Mouse (Mus musculus): ENCODE results near the gene Xylb. TPM values are rescaled to one million over a fixed set of nuclear protein-coding genes. Genes with fewer than 3 reads are reported as not detected.

Xylb gene
- total and polyA plus RNA-seq, 2 experiments, result 154 to 204 TPM

DNA sequence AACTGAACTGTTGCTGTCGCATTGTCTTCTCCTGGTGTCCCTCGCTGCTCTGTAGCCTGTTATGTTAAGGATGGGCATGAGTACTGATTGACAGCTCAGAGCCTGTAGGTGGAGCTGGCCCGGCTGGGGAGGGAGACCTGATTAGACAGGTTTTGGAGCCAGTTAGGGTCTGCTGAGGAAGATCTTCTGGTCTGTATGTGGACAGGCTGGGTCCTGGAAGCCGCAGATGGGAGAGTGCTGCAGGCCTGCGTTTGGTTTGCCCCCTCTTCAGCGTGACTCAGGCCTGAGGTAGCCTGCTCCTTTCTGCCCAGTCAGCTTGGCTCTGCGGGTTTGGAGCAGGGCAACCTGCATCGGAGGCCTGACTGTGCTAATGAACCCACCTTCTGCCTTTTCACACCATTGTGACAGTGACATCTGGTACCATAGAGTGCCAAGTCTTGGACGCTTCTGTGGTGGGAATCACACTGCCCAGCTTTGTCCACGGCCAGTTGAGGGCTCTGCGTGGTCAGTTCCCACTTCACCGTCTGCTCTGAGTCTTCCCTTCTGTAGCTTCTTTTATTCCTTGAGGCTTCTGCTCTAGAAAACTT, 62.8 kb downstream of the Xylb start:
- H3K4me1 ChIP-seq (ENCODE audit: control insufficient read depth, insufficient read depth, low read length), result no peaks in the 10 kb centered on the region
- no peaks in the 10 kb centered on the region for H3K36me3 ChIP-seq (ENCODE audit: control insufficient read depth, insufficient read depth, low read length)
- no peak for DNase-seq (ENCODE audit: extremely low read depth, low read depth, low spot score)
- H3K79me2 ChIP-seq (ENCODE audit: control insufficient read depth, insufficient read depth, low read length), result peaks cover 25% of the 10 kb centered on the region; the same call in 1 of the 2 replicates
- TF ChIP-seq POLR2A (IDR thresholded peaks at IDR 0.05; ENCODE audit: extremely low read depth, insufficient read depth, low read length), result no peak
- TF ChIP-seq CTCF (IDR thresholded peaks at IDR 0.05; ENCODE audit: low read depth, low read length), result no peak
- H3K9ac ChIP-seq (ENCODE audit: low read depth, low read length), result no peak overlapping the region
- 96% methylated on average over 12 of the region's 12 CpGs for WGBS
- no peaks in the 10 kb centered on the region for H3K27me3 ChIP-seq (ENCODE audit: control insufficient read depth, insufficient read depth, low read length)
- H3K27ac ChIP-seq (replicated peaks; ENCODE audit: insufficient read depth, low read depth, low read length), result no peak overlapping the region
- no peak overlapping the region for H3K4me3 ChIP-seq (ENCODE audit: insufficient read depth, low read depth, low read length)

DNA sequence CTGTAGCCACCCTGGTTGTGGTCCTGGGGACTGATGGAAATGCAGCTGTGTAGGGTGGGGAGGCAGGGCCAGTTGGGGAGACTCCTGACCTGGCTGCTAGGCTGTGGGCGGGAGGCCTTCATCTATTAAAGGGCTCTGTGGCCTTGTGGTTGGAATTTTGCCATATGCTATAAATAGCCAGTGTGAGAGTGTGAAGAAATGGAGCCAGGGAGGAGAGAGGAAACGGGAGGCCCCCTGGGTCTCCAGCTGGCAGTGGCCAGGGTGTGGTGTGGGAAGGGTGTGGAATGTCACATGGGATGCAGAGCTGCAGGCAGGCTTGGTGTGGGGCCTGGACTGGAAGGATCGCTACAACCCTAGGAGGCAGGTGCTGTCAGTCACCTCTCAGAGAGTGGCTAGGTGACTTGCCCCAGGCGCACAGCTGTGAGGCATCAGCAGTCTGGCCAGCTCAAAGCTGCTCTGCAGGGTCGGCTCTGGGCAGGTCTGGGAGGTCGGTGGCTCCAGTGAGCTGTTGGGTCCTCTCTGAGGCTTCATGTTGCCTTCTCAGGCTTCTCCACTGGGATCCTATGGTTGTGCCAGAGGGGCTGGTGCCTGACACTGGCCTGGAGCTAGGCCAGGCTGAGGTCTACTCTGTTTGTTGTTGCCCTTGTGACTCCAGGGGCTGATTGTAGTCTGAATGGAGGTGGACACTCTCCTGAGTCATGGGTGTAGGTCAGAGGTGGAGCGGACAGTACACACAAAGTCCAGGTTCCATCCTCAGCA, 68.2 kb downstream of the Xylb start:
- DNase-seq (ENCODE audit: extremely low read depth, low read depth, low spot score), result no peak
- Histone ChIP-seq H3K36me3 (ENCODE audit: control insufficient read depth, insufficient read depth, low read length) (no peaks in the 10 kb centered on the region), H3K4me1 (ENCODE audit: control insufficient read depth, insufficient read depth, low read length) (no peaks in the 10 kb centered on the region), H3K27ac (replicated peaks; ENCODE audit: insufficient read depth, low read depth, low read length) (no peak overlapping the region), H3K9ac (ENCODE audit: low read depth, low read length) (no peak overlapping the region), H3K4me3 (ENCODE audit: insufficient read depth, low read depth, low read length) (no peak overlapping the region), H3K79me2 (ENCODE audit: control insufficient read depth, insufficient read depth, low read length) (peaks cover 5% of the 10 kb centered on the region; the same call in 1 of the 2 replicates), H3K27me3 (ENCODE audit: control insufficient read depth, insufficient read depth, low read length) (no peaks in the 10 kb centered on the region)
- TF ChIP-seq CTCF (IDR thresholded peaks at IDR 0.05; ENCODE audit: low read depth, low read length), result no peak
- no peak for TF ChIP-seq POLR2A (IDR thresholded peaks at IDR 0.05; ENCODE audit: extremely low read depth, insufficient read depth, low read length)
- 54% methylated on average over 7 of the region's 7 CpGs for WGBS

DNA sequence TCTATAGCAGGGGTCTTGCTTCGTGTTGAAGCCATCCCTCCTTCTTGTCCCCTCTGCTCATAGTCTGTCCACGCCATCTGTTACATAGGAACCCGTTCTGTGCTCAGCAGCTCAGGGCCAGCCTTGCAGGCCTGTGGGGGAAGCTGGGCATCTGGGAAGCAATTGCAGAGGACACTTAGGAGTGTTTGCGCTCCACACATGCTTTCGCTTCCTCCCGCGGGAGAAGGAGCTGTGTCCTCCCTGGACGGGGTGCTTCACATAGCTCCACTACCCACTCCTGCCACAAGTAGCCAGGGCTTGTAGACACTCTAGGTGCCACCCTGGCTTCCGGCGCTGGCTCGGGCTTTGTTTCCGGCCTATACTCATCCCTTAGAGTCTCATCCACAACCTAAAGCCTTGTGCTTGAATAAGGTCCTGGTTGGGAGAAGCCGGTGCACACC, 68.8 kb downstream of the Xylb start:
- TF ChIP-seq POLR2A (IDR thresholded peaks at IDR 0.05; ENCODE audit: extremely low read depth, insufficient read depth, low read length), result no peak
- no peak for TF ChIP-seq CTCF (IDR thresholded peaks at IDR 0.05; ENCODE audit: low read depth, low read length)
- no peak overlapping the region for H3K9ac ChIP-seq (ENCODE audit: low read depth, low read length)
- WGBS, result 88% methylated on average over 13 of the region's 13 CpGs
- no peaks in the 10 kb centered on the region for H3K79me2 ChIP-seq (ENCODE audit: control insufficient read depth, insufficient read depth, low read length)
- no peak overlapping the region for H3K4me3 ChIP-seq (ENCODE audit: insufficient read depth, low read depth, low read length)
- DNase-seq (ENCODE audit: extremely low read depth, low read depth, low spot score), result no peak
- no peaks in the 10 kb centered on the region for H3K27me3 ChIP-seq (ENCODE audit: control insufficient read depth, insufficient read depth, low read length)
- H3K4me1 ChIP-seq (ENCODE audit: control insufficient read depth, insufficient read depth, low read length), result no peaks in the 10 kb centered on the region
- H3K27ac ChIP-seq (replicated peaks; ENCODE audit: insufficient read depth, low read depth, low read length), result no peak overlapping the region
- no peaks in the 10 kb centered on the region for H3K36me3 ChIP-seq (ENCODE audit: control insufficient read depth, insufficient read depth, low read length)

DNA sequence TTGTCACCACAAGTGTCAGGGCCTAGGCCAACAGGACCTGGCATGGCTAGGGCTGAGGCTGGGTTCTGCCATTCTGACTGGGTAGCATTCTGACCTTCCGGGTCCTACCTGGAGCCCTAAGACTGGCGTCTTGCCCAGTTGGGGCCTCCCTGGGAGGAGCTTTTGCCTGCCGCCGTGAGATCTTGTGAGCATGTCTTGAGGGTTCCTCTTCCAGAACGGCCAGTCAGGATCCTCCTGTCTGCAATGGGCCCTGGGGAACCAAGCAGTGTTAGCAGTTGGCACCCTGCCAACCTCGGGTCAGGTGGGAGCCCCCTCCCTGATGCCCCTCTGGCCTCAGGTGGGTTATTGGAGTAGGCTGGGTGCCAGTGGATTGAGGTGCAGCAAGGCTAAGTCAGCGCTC, 69.3 kb downstream of the Xylb start:
- DNase-seq (ENCODE audit: extremely low read depth, low read depth, low spot score), result no peak
- Histone ChIP-seq H3K27me3 (ENCODE audit: control insufficient read depth, insufficient read depth, low read length) (no peaks in the 10 kb centered on the region), H3K36me3 (ENCODE audit: control insufficient read depth, insufficient read depth, low read length) (no peaks in the 10 kb centered on the region), H3K9ac (ENCODE audit: low read depth, low read length) (no peak overlapping the region), H3K79me2 (ENCODE audit: control insufficient read depth, insufficient read depth, low read length) (no peaks in the 10 kb centered on the region), H3K4me3 (ENCODE audit: insufficient read depth, low read depth, low read length) (no peak overlapping the region), H3K27ac (replicated peaks; ENCODE audit: insufficient read depth, low read depth, low read length) (no peak overlapping the region), H3K4me1 (ENCODE audit: control insufficient read depth, insufficient read depth, low read length) (no peaks in the 10 kb centered on the region)
- TF ChIP-seq CTCF (IDR thresholded peaks at IDR 0.05; ENCODE audit: low read depth, low read length), result no peak
- no peak for TF ChIP-seq POLR2A (IDR thresholded peaks at IDR 0.05; ENCODE audit: extremely low read depth, insufficient read depth, low read length)
- 71% methylated on average over 7 of the region's 7 CpGs for WGBS

DNA sequence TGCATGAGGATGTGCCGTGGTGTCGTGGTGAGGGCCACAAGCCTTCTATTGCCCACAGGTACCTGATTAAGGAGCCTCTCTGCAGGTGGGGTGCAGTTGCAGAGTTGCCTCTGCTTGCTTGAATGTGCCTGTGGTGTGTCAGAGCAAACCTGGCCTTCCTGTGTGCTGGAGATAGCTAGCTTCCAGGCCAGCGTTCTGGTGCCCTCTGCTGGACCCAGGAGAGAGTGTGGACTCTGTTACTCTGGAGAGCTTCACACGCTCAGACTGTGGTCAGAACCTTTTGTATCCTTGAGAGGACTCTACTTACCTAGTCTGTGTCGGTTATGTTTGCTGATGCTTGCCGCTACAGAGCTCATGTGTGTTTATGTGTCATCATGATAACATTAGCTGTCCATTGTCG, 73.1 kb downstream of the Xylb start:
- no peaks in the 10 kb centered on the region for H3K4me1 ChIP-seq (ENCODE audit: control insufficient read depth, insufficient read depth, low read length)
- H3K27ac ChIP-seq (replicated peaks; ENCODE audit: insufficient read depth, low read depth, low read length), result no peak overlapping the region
- WGBS, result 31% methylated on average over 7 of the region's 7 CpGs
- 0 out of 2 replicates have a peak, but pooled peaks cover 2% of the 10 kb centered on the region for H3K36me3 ChIP-seq (ENCODE audit: control insufficient read depth, insufficient read depth, low read length)
- H3K79me2 ChIP-seq (ENCODE audit: control insufficient read depth, insufficient read depth, low read length), result no peaks in the 10 kb centered on the region
- TF ChIP-seq CTCF (IDR thresholded peaks at IDR 0.05; ENCODE audit: low read depth, low read length) (peak; percentile 99), POLR2A (IDR thresholded peaks at IDR 0.05; ENCODE audit: extremely low read depth, insufficient read depth, low read length) (no peak)
- H3K9ac ChIP-seq (ENCODE audit: low read depth, low read length), result no peak overlapping the region
- H3K4me3 ChIP-seq (ENCODE audit: insufficient read depth, low read depth, low read length), result no peak overlapping the region
- H3K27me3 ChIP-seq (ENCODE audit: control insufficient read depth, insufficient read depth, low read length), result no peaks in the 10 kb centered on the region
- peak; percentile 60 for DNase-seq (ENCODE audit: extremely low read depth, low read depth, low spot score)

DNA sequence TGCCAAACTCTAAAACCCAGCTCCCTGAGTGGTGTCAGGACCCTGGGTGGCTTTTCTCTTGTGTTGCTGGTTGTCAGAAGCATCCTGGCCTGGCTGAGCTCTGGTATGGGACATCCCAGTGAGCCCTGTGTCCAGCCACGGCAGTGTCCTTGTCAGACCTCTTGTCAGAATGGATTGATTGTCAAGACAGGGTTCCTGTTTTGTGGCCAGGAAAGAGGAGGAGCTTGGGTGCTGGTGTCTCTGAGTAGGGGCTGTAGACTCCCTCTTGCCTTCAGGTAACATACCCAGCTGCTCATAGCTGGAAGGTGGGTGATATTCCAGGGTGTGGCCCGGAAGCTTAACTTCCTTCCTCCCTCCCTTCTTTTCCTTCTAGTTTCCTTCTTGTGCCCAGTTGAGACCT, 78.7 kb downstream of the Xylb start:
- Histone ChIP-seq H3K27ac (replicated peaks; ENCODE audit: insufficient read depth, low read depth, low read length) (no peak overlapping the region), H3K4me1 (ENCODE audit: control insufficient read depth, insufficient read depth, low read length) (no peaks in the 10 kb centered on the region), H3K4me3 (ENCODE audit: insufficient read depth, low read depth, low read length) (no peak overlapping the region), H3K79me2 (ENCODE audit: control insufficient read depth, insufficient read depth, low read length) (no peaks in the 10 kb centered on the region), H3K9ac (ENCODE audit: low read depth, low read length) (no peak overlapping the region), H3K36me3 (ENCODE audit: control insufficient read depth, insufficient read depth, low read length) (0 out of 2 replicates have a peak, but pooled peaks cover 2% of the 10 kb centered on the region), H3K27me3 (ENCODE audit: control insufficient read depth, insufficient read depth, low read length) (no peaks in the 10 kb centered on the region)
- TF ChIP-seq CTCF (IDR thresholded peaks at IDR 0.05; ENCODE audit: low read depth, low read length) (no peak), POLR2A (IDR thresholded peaks at IDR 0.05; ENCODE audit: extremely low read depth, insufficient read depth, low read length) (no peak)
- WGBS, result 78% methylated on average over 2 of the region's 2 CpGs
- no peak for DNase-seq (ENCODE audit: extremely low read depth, low read depth, low spot score)

Measured in liver, adult 2 months (tissue).